Mouse (Mus musculus): ENCODE data around the gene Stat3.

The Stat3 gene

GRCm38 (mm10) chr11:100939512-100940151 is at the start of gene Stat3:
Gene Stat3, minus strand, starts transcription at chr11:100939540.
- peak; percentile 99 to 100 for DNase-seq (ENCODE audit: low spot score in 2 of 2)

- no peak for DNase-seq (ENCODE audit: low spot score in 2 of 2)
Measured at GRCm38 (mm10) chr11:100988674-100989073, 49.3 kb upstream of the Stat3 start.

GRCm38 (mm10) chr11:100985607-100986006 is 46.3 kb upstream of the Stat3 start:
- no peak for DNase-seq (ENCODE audit: low spot score in 2 of 2)

GRCm38 (mm10) chr11:100983778-100984131 is 44.4 kb upstream of the Stat3 start:
- no peak for DNase-seq (ENCODE audit: low spot score in 2 of 2)

DNA sequence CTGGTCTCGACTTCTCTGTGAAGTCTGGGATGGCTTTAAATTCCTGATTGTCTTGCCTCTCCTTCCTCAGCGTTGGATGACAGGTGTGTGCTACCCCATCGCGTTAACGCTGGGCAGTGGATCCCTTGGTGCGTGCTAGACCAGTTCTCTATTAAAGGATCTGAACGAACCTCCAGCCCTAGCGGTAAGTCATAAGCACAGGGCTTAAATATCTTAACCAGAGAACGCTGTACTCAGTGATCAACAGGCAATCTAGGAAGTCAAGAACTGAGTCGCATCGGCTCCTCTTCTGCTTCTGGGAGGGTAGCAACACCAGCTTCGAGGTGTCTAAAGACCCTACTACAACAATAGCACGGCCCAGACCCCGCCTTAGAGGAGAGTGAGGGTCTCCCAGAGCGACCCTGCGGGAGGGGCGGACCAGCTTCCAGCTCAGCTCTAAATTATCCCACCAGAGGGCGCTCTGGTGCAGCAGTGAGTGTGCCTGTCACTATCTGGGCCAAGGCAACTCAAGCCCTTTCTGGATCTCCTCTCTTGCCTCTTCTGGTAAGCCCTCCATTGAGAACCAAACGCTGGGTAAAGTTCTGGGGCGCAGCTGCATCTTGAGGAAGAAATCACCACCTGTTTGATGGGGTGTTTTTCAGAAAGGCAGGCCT is 43.9 kb upstream of the Stat3 start:
- peak; percentile 75 to 80 for DNase-seq (ENCODE audit: low spot score in 2 of 2)

DNA sequence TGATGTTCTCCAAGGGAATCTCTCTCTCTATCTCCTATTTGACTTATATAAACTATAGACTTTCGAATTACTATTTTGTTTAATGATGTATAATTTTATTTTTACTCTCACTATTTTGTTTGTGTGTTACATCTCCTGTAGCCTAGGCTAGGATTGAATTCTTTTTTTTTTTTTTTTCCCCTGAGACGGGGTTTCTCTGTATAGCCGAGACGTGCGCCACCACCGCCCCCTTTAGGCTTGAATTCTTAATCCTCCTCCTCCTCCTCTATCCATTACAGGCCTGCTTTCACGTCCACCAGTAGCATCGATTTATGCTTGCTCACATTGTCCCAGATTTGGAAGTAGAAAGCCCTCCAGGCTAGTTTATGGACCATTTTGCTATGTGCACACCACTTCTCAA is 42.7 kb upstream of the Stat3 start:
- no peak for DNase-seq (ENCODE audit: low spot score in 2 of 2)

- DNase-seq (ENCODE audit: low spot score in 2 of 2): no peak
Measured at GRCm38 (mm10) chr11:100981236-100981635, 41.9 kb upstream of the Stat3 start.

DNA sequence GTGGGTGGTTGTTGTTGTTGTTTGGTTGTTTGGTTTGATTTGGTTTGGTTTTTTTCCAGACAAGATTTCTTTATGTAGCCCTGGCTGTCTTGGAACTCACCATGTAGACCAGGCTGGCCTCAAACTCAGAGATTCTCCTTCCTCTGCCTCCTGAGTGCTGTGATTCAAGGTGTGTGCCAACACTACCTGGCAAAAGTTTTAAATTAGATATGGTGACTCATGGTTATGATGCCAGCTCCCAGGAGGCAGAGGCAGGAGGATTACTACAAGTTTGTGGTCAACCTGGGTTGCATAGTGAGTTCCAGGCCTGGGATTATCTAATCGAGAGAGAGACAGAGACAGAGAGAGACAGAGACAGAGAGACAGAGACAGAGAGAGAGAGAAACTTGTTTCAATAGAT is 41.1 kb upstream of the Stat3 start:
- DNase-seq (ENCODE audit: low spot score in 2 of 2): no peak

DNA sequence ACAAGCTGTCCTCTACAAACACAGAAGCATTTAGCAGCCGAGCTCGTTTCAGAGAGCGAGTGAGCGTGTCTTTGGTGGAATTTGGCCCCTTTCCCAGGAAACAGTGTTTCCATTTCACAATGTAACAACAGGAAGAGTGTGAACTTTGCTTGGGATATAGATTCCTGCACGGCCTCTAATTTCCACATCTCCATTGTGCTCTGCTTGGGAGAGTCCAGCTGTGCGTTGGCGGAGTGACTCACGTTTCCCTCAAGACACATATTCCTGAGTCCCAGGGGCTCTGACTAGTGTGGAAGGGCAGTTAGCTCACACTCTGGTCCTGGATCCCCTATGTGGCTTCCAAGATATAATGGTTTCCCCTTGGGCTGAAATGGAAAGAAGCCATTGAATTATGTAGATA is 40.5 kb upstream of the Stat3 start:
- DNase-seq (ENCODE audit: low spot score in 2 of 2): peak in 1 of 2 experiments; percentile 33

- DNase-seq (ENCODE audit: low spot score in 2 of 2): no peak
Measured at GRCm38 (mm10) chr11:100975241-100975640, 35.9 kb upstream of the Stat3 start.

GRCm38 (mm10) chr11:100974381-100974970 is 35.1 kb upstream of the Stat3 start:
- peak in 1 of 2 experiments; percentile 53 for DNase-seq (ENCODE audit: low spot score in 2 of 2)

DNA sequence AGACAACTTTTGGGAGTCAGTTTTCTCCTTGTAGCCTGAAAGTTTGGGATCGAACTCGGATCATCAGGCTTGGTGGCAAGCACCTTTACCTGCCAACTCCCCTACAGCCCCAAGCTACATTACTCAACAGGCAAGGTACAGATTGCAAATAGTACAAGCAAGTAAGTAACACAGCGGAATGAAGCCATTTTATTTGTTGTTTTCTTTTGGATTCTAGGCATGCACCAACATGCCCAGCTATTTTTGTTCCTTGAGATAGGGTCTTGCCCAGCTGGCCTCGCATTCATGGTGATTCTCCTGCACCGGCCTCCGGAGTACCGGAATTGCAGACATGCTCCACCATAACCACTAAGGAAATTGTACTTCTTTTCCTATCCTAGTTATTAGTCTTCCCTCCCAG is 33.9 kb upstream of the Stat3 start:
- no peak for DNase-seq (ENCODE audit: low spot score in 2 of 2)

DNA sequence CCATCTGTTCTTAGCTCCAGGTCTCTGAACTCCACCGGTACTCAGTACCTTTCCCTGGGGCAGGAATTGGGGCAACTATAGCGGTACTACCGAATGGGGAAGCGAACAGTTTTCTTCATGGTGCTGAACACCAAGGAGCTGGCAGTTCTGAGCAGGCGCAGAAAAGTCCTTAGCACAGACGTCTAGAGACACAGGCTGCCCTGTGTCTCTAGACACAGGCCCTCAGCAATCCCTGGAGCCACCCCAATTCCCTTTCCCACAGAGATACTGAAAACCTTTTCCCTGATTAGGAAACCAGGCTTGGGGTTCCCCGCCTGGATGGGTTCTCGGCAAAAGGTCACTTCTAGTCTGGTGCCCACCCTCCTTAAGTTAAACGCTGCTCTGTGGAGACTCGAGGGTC is 32.1 kb upstream of the Stat3 start:
- peak in 1 of 2 experiments; percentile 31 for DNase-seq (ENCODE audit: low spot score in 2 of 2)

- peak; percentile 96 to 98 for DNase-seq (ENCODE audit: low spot score in 2 of 2)
Measured at GRCm38 (mm10) chr11:100970557-100970937, 31.2 kb upstream of the Stat3 start, which contains the start of gene Cavin1. Gene Cavin1, minus strand, starts transcription at chr11:100970887.

DNA sequence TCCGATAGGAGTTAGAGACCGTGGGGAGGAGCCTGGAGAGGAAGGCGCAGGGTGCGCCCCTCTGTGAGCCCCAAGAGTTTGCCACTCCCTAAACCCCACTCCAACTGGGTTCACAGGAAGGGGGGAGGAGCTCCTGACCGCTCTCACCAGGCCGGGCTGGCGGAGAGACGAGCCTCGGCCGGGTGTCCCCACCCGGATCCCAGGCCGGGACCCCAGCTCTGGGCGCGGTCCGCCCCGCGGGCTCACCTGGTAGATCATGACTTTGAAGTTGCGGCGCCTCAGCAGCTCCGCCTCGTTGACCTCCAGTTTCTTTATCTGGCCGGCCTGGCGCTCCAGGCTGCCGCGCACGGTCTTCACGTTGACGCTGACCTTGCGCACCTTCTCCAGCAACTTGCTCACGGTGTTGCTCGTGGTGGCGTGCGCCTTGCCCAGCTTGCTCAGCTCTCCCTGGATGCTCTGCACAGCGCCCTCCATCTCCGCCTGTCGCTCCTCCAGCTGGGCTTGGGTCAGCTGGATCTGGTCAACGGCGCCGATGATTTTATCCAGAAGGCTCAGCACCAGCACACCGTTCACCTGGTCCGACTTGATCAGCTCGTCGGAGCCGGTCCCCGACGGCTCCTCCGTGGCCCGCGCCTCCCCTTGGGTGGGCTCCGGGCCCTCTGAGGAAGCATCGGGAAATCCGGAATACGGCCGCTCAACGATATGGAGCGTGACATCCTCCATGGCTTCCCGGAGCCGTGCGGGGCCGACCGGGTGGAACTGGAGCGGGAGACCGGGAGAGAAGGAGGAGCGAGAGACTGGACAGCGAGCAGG is 30.6 kb upstream of the Stat3 start:
- peak; percentile 69 to 74 for DNase-seq (ENCODE audit: low spot score in 2 of 2)

DNA sequence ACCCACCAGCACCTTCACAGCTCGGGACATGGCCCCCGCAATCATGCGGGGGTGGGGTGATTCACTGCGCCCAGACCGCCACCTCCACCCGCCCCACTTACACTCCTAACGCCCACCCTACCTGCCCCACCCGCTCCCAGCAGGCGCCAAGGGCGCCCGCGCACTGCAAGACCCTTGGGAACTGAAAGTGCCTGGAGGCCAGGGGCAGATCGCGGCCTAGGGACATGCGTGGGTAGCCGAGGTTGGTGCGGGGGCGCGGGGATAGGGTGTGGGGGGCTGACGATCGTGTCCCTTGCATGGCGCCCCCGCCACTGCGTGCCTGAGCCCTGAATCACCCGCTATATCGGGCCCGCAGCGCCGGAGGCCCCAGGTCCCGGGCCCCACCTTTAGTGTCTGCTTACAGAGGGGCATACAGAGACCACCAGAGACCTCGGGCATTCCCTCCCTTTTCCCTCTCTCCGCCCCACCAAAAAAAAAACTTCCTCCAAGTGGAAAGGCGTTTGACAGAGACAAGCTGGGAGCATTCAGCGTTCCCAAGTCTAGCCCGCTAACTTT is 29.9 kb upstream of the Stat3 start:
- peak in 1 of 2 experiments; percentile 32 for DNase-seq (ENCODE audit: low spot score in 2 of 2)

GRCm38 (mm10) chr11:100968501-100968900 is 29.2 kb upstream of the Stat3 start:
- no peak for DNase-seq (ENCODE audit: low spot score in 2 of 2)

DNA sequence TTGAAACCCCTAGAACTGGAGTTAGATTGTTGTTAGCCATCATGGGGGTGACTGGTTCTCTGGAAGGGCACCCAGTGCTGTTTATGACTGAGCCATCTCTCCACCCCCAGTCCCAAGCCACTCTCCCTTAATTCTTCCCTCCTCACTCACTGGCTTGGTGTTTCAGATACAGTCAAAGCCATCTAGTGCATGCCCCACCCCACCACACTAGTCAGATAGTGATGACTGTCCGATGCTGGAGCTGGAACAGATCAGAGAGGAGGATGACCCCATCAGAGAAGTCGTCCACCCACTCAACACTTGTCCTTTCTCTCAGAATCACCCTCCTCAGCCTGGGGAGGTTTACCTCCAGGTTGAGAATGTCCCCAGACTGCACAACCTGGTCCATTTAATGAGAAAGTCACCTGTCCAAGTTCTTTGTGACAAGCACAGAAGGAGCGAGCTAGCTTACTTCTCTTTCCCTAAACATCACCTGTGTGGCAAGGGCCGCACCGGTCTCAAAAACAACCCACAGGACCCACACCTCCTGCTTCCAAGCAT is 28.6 kb upstream of the Stat3 start:
- no peak for DNase-seq (ENCODE audit: low spot score in 2 of 2)

DNA sequence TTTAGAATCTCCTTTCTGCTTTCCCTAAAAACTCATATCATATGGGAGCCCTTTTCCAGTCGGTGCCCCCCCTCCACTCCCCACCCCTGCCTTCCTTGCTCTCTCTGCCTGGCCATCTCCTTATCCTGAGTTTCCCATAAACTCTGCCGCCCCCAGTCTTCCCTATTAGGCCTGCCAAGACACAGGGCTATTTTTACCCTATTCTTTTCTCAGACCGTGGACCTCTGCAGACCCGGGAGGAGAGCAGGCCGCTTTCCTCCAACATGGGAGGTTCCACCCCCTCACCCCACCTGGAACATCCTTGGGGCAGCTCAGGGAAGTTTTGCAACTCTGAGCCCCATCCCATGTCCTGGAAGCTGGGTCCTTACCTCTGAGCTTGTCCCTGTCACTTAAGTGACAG is 28.0 kb upstream of the Stat3 start:
- DNase-seq (ENCODE audit: low spot score in 2 of 2): no peak

DNA sequence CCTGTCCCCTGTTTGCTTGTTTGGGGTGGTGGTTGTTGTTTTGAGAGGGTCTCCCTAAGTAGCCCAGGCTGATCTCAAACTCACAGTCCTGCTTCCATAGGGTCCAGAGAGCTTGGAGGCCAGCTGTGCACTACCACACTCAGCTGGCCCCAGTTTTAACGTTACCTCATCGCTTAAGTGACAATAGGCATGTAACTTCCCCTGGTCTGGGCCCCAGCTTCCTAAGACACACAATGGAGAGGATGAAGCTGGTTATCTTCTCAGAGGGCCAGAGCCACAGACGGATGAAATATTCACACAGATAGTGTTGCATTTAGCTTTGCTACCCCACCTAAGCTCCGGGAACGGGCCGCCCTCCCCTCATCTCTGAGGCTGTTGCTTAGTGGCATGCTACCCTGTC is 26.4 kb upstream of the Stat3 start:
- no peak for DNase-seq (ENCODE audit: low spot score in 2 of 2)

- DNase-seq (ENCODE audit: low spot score in 2 of 2): no peak
Measured at GRCm38 (mm10) chr11:100964901-100965542, 25.7 kb upstream of the Stat3 start.
